Mouse (Mus musculus) forebrain, embryonic 13.5 days (tissue): ENCODE results near the gene Tcap. TPM values are rescaled to one million over a fixed set of nuclear protein-coding genes. Genes with fewer than 3 reads are reported as not detected.
A peak's percentile ranks its signal among the peaks of the same experiment; 100 is the strongest.
"Not testable (repeated sequence)": the region's sequence is repeated elsewhere in the genome, so short reads cannot be mapped to it uniquely, and the experiment has no call there.

Experiments
- ATAC-seq: fragments of 200-750 bp; cut with Nextera tagmentation; 2 replicates; pipeline ENCODE4 v1.8.0; 2017
- H3K27ac ChIP-seq: fragments of 300-500 bp; sonication (generic); 2 replicates; pipeline ENCODE4 v1.5.1; 2015; ENCODE audit warnings: inconsistent platforms, mild to moderate bottlenecking, moderate library complexity
- H3K27me3 ChIP-seq: fragments of 300-500 bp; sonication (generic); 2 replicates; pipeline ENCODE4 v1.6.1; 2015; ENCODE audit warnings: mild to moderate bottlenecking, inconsistent platforms
- H3K36me3 ChIP-seq: fragments of 300-500 bp; sonication (generic); 2 replicates; pipeline ENCODE4 v1.6.1; 2015; ENCODE audit warnings: mild to moderate bottlenecking, inconsistent platforms; ENCODE audit not compliant: poor library complexity, severe bottlenecking
- H3K4me1 ChIP-seq: fragments of 300-500 bp; sonication (generic); 2 replicates; pipeline ENCODE4 v1.6.1; 2015; ENCODE audit warnings: inconsistent platforms
- H3K4me2 ChIP-seq: fragments of 300-500 bp; sonication (generic); 2 replicates; pipeline ENCODE4 v1.6.1; 2015; ENCODE audit warnings: inconsistent platforms, mild to moderate bottlenecking, moderate library complexity
- H3K4me3 ChIP-seq: fragments of 300-500 bp; sonication (generic); 2 replicates; pipeline ENCODE4 v1.5.1; 2015; ENCODE audit warnings: mild to moderate bottlenecking, inconsistent platforms
- H3K9ac ChIP-seq: fragments of 300-500 bp; sonication (generic); 2 replicates; pipeline ENCODE4 v1.6.1; 2015; ENCODE audit warnings: mild to moderate bottlenecking, inconsistent platforms
- H3K9me3 ChIP-seq: fragments of 300-500 bp; sonication (generic); replicated peaks from 2 replicates; pipeline ENCODE4 v1.6.1; 2016; ENCODE audit warnings: inconsistent platforms
- WGBS: fragments of 180-500 bp; shearing (Covaris S2); methylation state at CpG from one replicate; pipeline ENCODE4 v1.1.7; 2015; 5-methylcytosine and 5-hydroxymethylcytosine counted together
- polyA plus RNA-seq: library from polyadenylated mRNA; unstranded; fragments of >200 nt; fragmentation: Nextera tagmentation; extraction: Ambion mirVana; gene quantifications from 2 replicates; pipeline ENCODE4 v1.2.1, GENCODE M21; 2015

Tcap gene
- polyA plus RNA-seq, 1 experiment from 2014 or later, result 0.18 TPM

- peak overlapping the region; percentile 72 for H3K27ac ChIP-seq
- H3K4me1 ChIP-seq, result peaks cover 22% of the 10 kb centered on the region
- peaks cover 36% of the 10 kb centered on the region for H3K36me3 ChIP-seq
- H3K27me3 ChIP-seq, result no peaks in the 10 kb centered on the region
- 0 out of 2 replicates have a peak overlapping the region, but pooled peaks have one; percentile 51 for H3K9ac ChIP-seq
- peak overlapping the region; percentile 45 for H3K4me2 ChIP-seq
- 0 out of 2 replicates have a peak overlapping the region, but pooled peaks have one; percentile 6 for H3K4me3 ChIP-seq
- ATAC-seq, result no peak
- 9% methylated on average over 2 of the region's 2 CpGs for WGBS
- no peaks in the 10 kb centered on the region for H3K9me3 ChIP-seq
Measured at GRCm38 (mm10) chr11:98372406-98372805, 11.2 kb upstream of the Tcap start.

GRCm38 (mm10) chr11:98373244-98373643, 10.4 kb upstream of the Tcap start:
- Histone ChIP-seq H3K27ac (no peak overlapping the region), H3K9me3 (no peaks in the 10 kb centered on the region), H3K4me1 (peaks cover 22% of the 10 kb centered on the region), H3K27me3 (no peaks in the 10 kb centered on the region), H3K4me3 (no peak overlapping the region), H3K36me3 (peaks cover 41% of the 10 kb centered on the region), H3K4me2 (no peak overlapping the region), H3K9ac (no peak overlapping the region; the same call in 1 of the 2 replicates)
- no peak for ATAC-seq
- WGBS, result 87% methylated on average over 6 of the region's 6 CpGs

GRCm38 (mm10) chr11:98374266-98374665, 9.3 kb upstream of the Tcap start:
- H3K4me1 ChIP-seq, result peaks cover 22% of the 10 kb centered on the region
- no peak overlapping the region for H3K4me2 ChIP-seq
- WGBS, result 79% methylated on average over 8 of the region's 8 CpGs
- no peak overlapping the region for H3K27ac ChIP-seq
- no peaks in the 10 kb centered on the region for H3K27me3 ChIP-seq
- no peak overlapping the region for H3K9ac ChIP-seq
- no peak for ATAC-seq
- H3K4me3 ChIP-seq, result no peak overlapping the region
- no peaks in the 10 kb centered on the region for H3K9me3 ChIP-seq
- H3K36me3 ChIP-seq, result peaks cover 51% of the 10 kb centered on the region

GRCm38 (mm10) chr11:98376756-98377155, 6.9 kb upstream of the Tcap start:
- Histone ChIP-seq H3K4me2 (no peak overlapping the region), H3K36me3 (peaks cover 70% of the 10 kb centered on the region), H3K4me1 (peaks cover 10% of the 10 kb centered on the region), H3K27me3 (no peaks in the 10 kb centered on the region), H3K4me3 (no peak overlapping the region), H3K9ac (no peak overlapping the region), H3K9me3 (no peaks in the 10 kb centered on the region), H3K27ac (no peak overlapping the region)
- no peak for ATAC-seq
- WGBS, result 67% methylated on average over 5 of the region's 5 CpGs

GRCm38 (mm10) chr11:98377787-98378186, 5.8 kb upstream of the Tcap start:
- no peaks in the 10 kb centered on the region for H3K9me3 ChIP-seq
- no peak for ATAC-seq
- peaks cover 70% of the 10 kb centered on the region for H3K36me3 ChIP-seq
- H3K27ac ChIP-seq, result no peak overlapping the region
- H3K4me2 ChIP-seq, result no peak overlapping the region
- H3K27me3 ChIP-seq, result no peaks in the 10 kb centered on the region
- no peak overlapping the region for H3K9ac ChIP-seq
- 84% methylated on average over 11 of the region's 11 CpGs for WGBS
- no peak overlapping the region for H3K4me3 ChIP-seq
- H3K4me1 ChIP-seq, result 0 out of 2 replicates have a peak, but pooled peaks cover 3% of the 10 kb centered on the region

GRCm38 (mm10) chr11:98379379-98379778, 4.2 kb upstream of the Tcap start:
- Histone ChIP-seq H3K9me3 (no peaks in the 10 kb centered on the region), H3K36me3 (peaks cover 66% of the 10 kb centered on the region), H3K27me3 (0 out of 2 replicates have a peak, but pooled peaks cover 5% of the 10 kb centered on the region), H3K27ac (no peak overlapping the region), H3K4me1 (0 out of 2 replicates have a peak, but pooled peaks cover 2% of the 10 kb centered on the region), H3K4me2 (no peak overlapping the region), H3K4me3 (no peak overlapping the region), H3K9ac (no peak overlapping the region)
- 88% methylated on average over 7 of the region's 7 CpGs for WGBS
- ATAC-seq, result no peak

GRCm38 (mm10) chr11:98380106-98380505, 3.5 kb upstream of the Tcap start:
- H3K4me1 ChIP-seq, result 0 out of 2 replicates have a peak, but pooled peaks cover 2% of the 10 kb centered on the region
- no peak overlapping the region for H3K4me2 ChIP-seq
- peaks cover 11% of the 10 kb centered on the region for H3K27me3 ChIP-seq
- no peak overlapping the region for H3K9ac ChIP-seq
- peak overlapping the region; percentile 7; the same call in 1 of the 2 replicates for H3K27ac ChIP-seq
- no peak for ATAC-seq
- H3K36me3 ChIP-seq, result peaks cover 61% of the 10 kb centered on the region
- no peak overlapping the region for H3K4me3 ChIP-seq
- WGBS, result 85% methylated on average over 6 of the region's 6 CpGs
- no peaks in the 10 kb centered on the region for H3K9me3 ChIP-seq

GRCm38 (mm10) chr11:98381651-98382050, 2.0 kb upstream of the Tcap start:
- H3K4me1 ChIP-seq, result 0 out of 2 replicates have a peak, but pooled peaks cover 2% of the 10 kb centered on the region
- peaks cover 27% of the 10 kb centered on the region for H3K27me3 ChIP-seq
- 96% methylated on average over 2 of the region's 2 CpGs for WGBS
- no peak overlapping the region for H3K9ac ChIP-seq
- no peak for ATAC-seq
- peaks cover 45% of the 10 kb centered on the region for H3K36me3 ChIP-seq
- H3K4me3 ChIP-seq, result no peak overlapping the region
- no peak overlapping the region for H3K4me2 ChIP-seq
- no peak overlapping the region for H3K27ac ChIP-seq
- H3K9me3 ChIP-seq, result no peaks in the 10 kb centered on the region

- not testable (repeated sequence) for H3K4me2 ChIP-seq
- 33% methylated on average over 1 of the region's 2 CpGs for WGBS
Measured at GRCm38 (mm10) chr11:98382405-98382804, 1.2 kb upstream of the Tcap start.

GRCm38 (mm10) chr11:98384216-98384615, 605 bp downstream of the Tcap start:
- WGBS, result 76% methylated on average over 20 of the region's 20 CpGs
- H3K4me1 ChIP-seq, result 0 out of 2 replicates have a peak, but pooled peaks cover 2% of the 10 kb centered on the region
- H3K4me2 ChIP-seq, result no peak overlapping the region
- peaks cover 49% of the 10 kb centered on the region for H3K27me3 ChIP-seq
- H3K27ac ChIP-seq, result no peak overlapping the region
- ATAC-seq, result no peak
- no peak overlapping the region for H3K4me3 ChIP-seq
- peaks cover 20% of the 10 kb centered on the region for H3K36me3 ChIP-seq
- H3K9ac ChIP-seq, result no peak overlapping the region
- no peaks in the 10 kb centered on the region for H3K9me3 ChIP-seq

More at GRCm38 (mm10) chr11:98382405-98382804, 1.2 kb upstream of the Tcap start:
- Histone ChIP-seq H3K36me3 (peaks cover 38% of the 10 kb centered on the region), H3K27me3 (peaks cover 34% of the 10 kb centered on the region)
- H3K9ac ChIP-seq, H3K9me3 ChIP-seq, H3K4me1 ChIP-seq, ATAC-seq, H3K4me3 ChIP-seq, H3K27ac ChIP-seq: not testable (repeated sequence)

GRCm38 (mm10) chr11:98384721-98385637, 1.4 kb downstream of the Tcap start:
- Histone ChIP-seq H3K9me3 (no peaks in the 10 kb centered on the region), H3K27ac (no peak overlapping the region), H3K4me3 (no peak overlapping the region), H3K4me1 (0 out of 2 replicates have a peak, but pooled peaks cover 2% of the 10 kb centered on the region), H3K9ac (peak overlapping the region; percentile 9; the same call in 1 of the 2 replicates), H3K4me2 (no peak overlapping the region), H3K27me3 (peaks cover 49% of the 10 kb centered on the region), H3K36me3 (peaks cover 12% of the 10 kb centered on the region)
- 62% methylated on average over 8 of the region's 8 CpGs for WGBS
- ATAC-seq, result no peak
